Mouse (Mus musculus): ENCODE measurements around the gene Olfr1110. TPM values are rescaled to one million over a fixed set of nuclear protein-coding genes. Genes with fewer than 3 reads are reported as not detected.
"Not testable (repeated sequence)": the region's sequence is repeated elsewhere in the genome, so short reads cannot be mapped to it uniquely, and the experiment has no call there.

Olfr1110 gene
- not detected for total RNA-seq (2021)
- long read RNA-seq, experiment 1, result 0 reads
- long read RNA-seq, experiment 2, result 0 reads

DNA sequence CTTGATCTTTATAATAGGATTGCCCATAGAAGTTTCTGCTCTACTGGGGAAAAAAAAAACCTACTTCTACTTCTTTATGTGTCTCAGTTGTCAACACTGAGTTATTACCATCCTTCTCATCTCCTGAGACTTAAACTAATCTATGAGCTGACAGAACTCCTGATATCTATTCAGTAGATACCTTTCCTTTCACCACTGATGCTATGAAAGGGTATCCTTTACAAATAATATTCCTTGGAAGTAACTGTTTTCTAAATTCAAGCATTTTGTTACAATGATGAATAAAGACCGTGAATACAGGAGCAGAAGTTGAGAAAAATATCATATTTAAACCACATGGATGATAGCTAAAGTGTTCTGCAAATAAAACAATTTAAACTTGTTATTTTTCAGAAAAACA is at the start of gene Olfr1110:
Olfr1110 (minus strand) TSS at position 101 of the 400 bp plus-strand sequence.
- intact Hi-C loops (cut with DNase I), result no loop called here
- no peak for DNase-seq

DNA sequence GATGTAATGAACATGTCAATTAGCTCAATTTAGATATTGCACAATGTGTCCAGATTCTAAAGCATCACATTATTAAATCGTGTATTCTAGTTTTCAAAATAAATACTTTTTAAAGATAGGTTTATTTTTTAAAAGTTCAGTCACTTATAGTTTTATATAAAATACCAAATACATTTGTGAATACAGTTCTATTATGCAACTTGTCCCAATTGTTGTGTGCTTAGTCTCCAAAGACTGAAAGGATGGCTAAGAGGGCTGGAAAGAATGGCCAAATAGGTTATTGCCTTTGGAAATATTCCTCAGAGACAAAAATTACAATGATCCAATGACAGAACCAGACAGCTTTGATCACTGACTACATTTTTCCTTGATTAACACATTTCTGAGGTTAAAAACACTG is 47.4 kb upstream of the Olfr1110 start, which contains the start of gene Olfr1112:
Olfr1112 (plus strand) TSS at position 301 of the 400 bp plus-strand sequence.
- DNase-seq, result no peak
- intact Hi-C loops (cut with DNase I), result no loop called here

DNA sequence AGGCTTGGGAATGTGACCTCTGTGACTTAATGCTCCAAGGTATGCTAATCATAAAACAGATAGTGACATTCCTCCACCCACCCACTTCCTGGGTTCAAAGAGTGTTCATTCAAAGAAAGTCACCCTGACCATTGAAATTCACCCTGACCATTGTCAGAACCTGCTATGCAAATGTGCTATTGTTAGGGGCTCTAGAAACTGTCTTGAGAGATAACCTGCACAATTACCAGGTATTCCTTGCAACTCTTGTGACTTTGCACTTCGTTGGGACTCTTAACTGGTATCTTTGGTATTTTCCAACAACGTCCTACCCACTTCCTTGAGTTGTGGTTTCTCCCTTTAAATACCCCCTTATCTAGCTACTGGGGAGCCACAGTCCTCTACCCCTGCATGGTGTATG is 27.6 kb upstream of the Olfr1110 start:
- DNase-seq; intact Hi-C loops (cut with DNase I): not testable (repeated sequence)

DNA sequence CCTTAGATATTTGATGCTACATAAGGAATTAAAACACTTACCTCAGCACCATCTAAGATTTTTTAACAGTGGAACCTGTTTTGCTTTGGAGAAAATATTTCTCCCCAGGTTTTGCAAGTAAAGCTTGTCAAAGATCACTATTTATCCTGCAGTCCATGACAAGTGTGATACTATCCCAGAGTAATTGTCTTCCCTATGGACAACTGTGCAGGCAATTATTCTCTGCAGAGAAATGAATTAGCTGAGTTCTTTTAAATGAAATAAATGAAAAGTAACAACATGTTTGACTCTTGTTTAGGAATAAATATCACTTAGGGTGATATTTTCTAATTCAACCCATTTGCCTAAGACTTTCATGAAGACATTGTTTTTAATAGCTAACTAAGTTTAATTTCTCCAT is 12.4 kb upstream of the Olfr1110 start, which contains the start of gene Olfr1111:
Olfr1111 (minus strand) TSS at position 101 of the 400 bp plus-strand sequence.
- intact Hi-C loops (cut with DNase I), result no loop called here
- DNase-seq, result no peak

DNA sequence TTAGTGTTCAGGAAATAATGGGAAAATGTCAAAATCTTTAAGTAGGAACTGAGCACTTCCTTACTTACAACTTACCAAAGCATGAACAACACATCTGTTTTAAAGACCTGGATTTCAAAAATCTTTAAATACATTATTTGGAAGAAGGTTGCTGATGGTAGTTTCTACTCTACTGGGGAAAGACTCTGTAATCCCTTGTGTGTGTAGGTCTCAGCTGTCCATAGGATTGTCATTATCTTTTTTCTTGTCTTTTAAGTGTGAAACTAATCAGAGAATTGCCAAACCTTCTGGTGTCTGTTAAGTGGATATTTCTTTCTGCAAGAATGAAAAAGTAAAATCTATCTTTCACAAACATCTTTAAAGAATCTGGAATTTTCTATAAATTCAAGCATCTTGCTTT is 25.6 kb downstream of the Olfr1110 start, which contains the start of gene Olfr259:
Olfr259 (minus strand) TSS at position 101 of the 400 bp plus-strand sequence.
- DNase-seq, result no peak
- intact Hi-C loops (cut with DNase I), result no loop called here

DNA sequence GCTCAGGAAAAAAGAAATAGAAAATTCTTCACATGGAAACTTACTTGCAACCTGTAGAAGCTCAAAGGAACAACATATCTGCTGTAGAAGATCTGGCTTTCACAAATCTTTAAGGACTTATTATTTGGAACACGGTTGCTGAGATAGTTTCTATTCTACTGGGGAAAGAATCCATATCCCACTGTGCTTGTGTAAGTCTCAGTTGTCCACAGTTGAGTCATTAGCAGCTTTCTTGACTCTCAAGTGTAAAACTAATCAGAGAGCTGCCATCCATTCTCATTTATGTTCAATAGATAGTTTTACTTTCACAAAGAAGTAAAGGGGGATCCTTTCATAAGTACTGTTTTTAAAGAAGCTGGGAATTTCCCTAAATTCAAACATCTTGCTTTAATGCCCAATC is 44.2 kb downstream of the Olfr1110 start, which contains the start of gene Olfr1109:
Olfr1109 (minus strand) TSS at position 101 of the 400 bp plus-strand sequence.
- intact Hi-C loops (cut with DNase I), result no loop called here
- DNase-seq, result no peak

Other genes with a start within 250 kb of the Olfr1110 start
- not detected for gene Olfr1097, start 248.1 kb downstream of the Olfr1110 start, total RNA-seq (2021)
- gene Olfr1098, start 215.8 kb downstream of the Olfr1110 start, total RNA-seq (2021), result not detected
- gene Olfr1099, start 179.6 kb downstream of the Olfr1110 start, total RNA-seq (2021), result not detected
- gene Olfr1100, start 160.3 kb downstream of the Olfr1110 start, total RNA-seq (2021), result not detected
- gene Olfr1101, start 149.1 kb downstream of the Olfr1110 start, total RNA-seq (2021), result not detected
- gene Olfr1102, start 141.9 kb downstream of the Olfr1110 start, total RNA-seq (2021), result not detected
- gene Olfr1104, start 113.2 kb downstream of the Olfr1110 start, total RNA-seq (2021), result not detected
- not detected for gene Olfr1105, start 103.8 kb downstream of the Olfr1110 start, total RNA-seq (2021)
- not detected for gene Olfr1106, start 88.0 kb downstream of the Olfr1110 start, total RNA-seq (2021)
- not detected for gene Olfr1107, start 64.5 kb downstream of the Olfr1110 start, total RNA-seq (2021)
- not detected for gene Olfr1109, start 44.3 kb downstream of the Olfr1110 start, total RNA-seq (2021)
- gene Olfr259, start 25.7 kb downstream of the Olfr1110 start, total RNA-seq (2021), result not detected
- not detected for gene Olfr1111, start 12.3 kb upstream of the Olfr1110 start, total RNA-seq (2021)
- not detected for gene Olfr1112, start 47.5 kb upstream of the Olfr1110 start, total RNA-seq (2021)
- gene Olfr1113, start 68.7 kb upstream of the Olfr1110 start, total RNA-seq (2021), result not detected
- gene Olfr1115, start 107.7 kb upstream of the Olfr1110 start, total RNA-seq (2021), result not detected
- not detected for gene Olfr1116, start 127.2 kb upstream of the Olfr1110 start, total RNA-seq (2021)
- gene Olfr1118, start 167.3 kb upstream of the Olfr1110 start, total RNA-seq (2021), result not detected
- not detected for gene Olfr1120, start 214.5 kb upstream of the Olfr1110 start, total RNA-seq (2021)
- not detected for gene Olfr1121, start 229.6 kb upstream of the Olfr1110 start, total RNA-seq (2021)
- gene Olfr1122, start 245.5 kb upstream of the Olfr1110 start, total RNA-seq (2021), result under 1 TPM in 1 of 2 experiments, not detected in 1; 0.05 TPM